Mouse (Mus musculus): ENCODE measurements around the gene Mmp11. TPM values are rescaled to one million over a fixed set of nuclear protein-coding genes. Genes with fewer than 3 reads are reported as not detected.
A peak's percentile ranks its signal among the peaks of the same experiment; 100 is the strongest.

Mmp11 gene
- 28.6 and 30.7 TPM in 2 replicates for polyA plus RNA-seq (2015; fragmentation: Nextera tagmentation; extraction: Ambion mirVana)

- 1% methylated on average over 51 of the region's 51 CpGs for WGBS
- H3K4me1 ChIP-seq, result peaks cover 59% of the 10 kb centered on the region
- H3K9ac ChIP-seq, result peak within 1 kb of the TSS; percentile 91
- peak within 1 kb of the TSS; percentile 90 for H3K27ac ChIP-seq (replicated peaks)
- no peaks in the 10 kb centered on the region for H3K9me3 ChIP-seq
- peak; percentile 84 for ATAC-seq (ENCODE audit: extremely low read depth, insufficient number of reproducible peaks, low FRiP score, low TSS enrichment)
- H3K4me2 ChIP-seq, result peak within 1 kb of the TSS; percentile 78
- peaks cover 39% of the 10 kb centered on the region for H3K27me3 ChIP-seq (replicated peaks)
- peak within 1 kb of the TSS; percentile 69 for H3K4me3 ChIP-seq
- H3K36me3 ChIP-seq, result peaks cover 4% of the 10 kb centered on the region; the same call in 1 of the 2 replicates
These were observed at the start of gene Mmp11 for GRCm38 (mm10) chr10:75935680-75936541. Gene Mmp11, minus strand, starts transcription at chr10:75936496.

- Histone ChIP-seq H3K4me3 (no peak overlapping the region), H3K4me1 (no peaks in the 10 kb centered on the region)
- 79% methylated on average over 3 of the region's 3 CpGs for WGBS
These were observed 43.1 kb upstream of the Mmp11 start for GRCm38 (mm10) chr10:75979432-75979831.

GRCm38 (mm10) chr10:75978835-75979157, 42.5 kb upstream of the Mmp11 start:
- no peak overlapping the region for H3K4me2 ChIP-seq
- H3K9me3 ChIP-seq, result no peaks in the 10 kb centered on the region
- H3K36me3 ChIP-seq, result no peaks in the 10 kb centered on the region
- H3K9ac ChIP-seq, result no peak overlapping the region
- 84% methylated on average over 5 of the region's 5 CpGs for WGBS
- ATAC-seq (ENCODE audit: extremely low read depth, insufficient number of reproducible peaks, low FRiP score, low TSS enrichment), result no peak
- H3K4me1 ChIP-seq, result no peaks in the 10 kb centered on the region
- H3K27ac ChIP-seq (replicated peaks), result no peak overlapping the region
- H3K27me3 ChIP-seq (replicated peaks), result no peaks in the 10 kb centered on the region
- H3K4me3 ChIP-seq, result no peak overlapping the region

More at GRCm38 (mm10) chr10:75979432-75979831, 43.1 kb upstream of the Mmp11 start:
- H3K36me3 ChIP-seq, result no peaks in the 10 kb centered on the region
- ATAC-seq (ENCODE audit: extremely low read depth, insufficient number of reproducible peaks, low FRiP score, low TSS enrichment), result no peak
- H3K4me2 ChIP-seq, result no peak overlapping the region
- no peaks in the 10 kb centered on the region for H3K9me3 ChIP-seq
- no peak overlapping the region for H3K27ac ChIP-seq (replicated peaks)
- H3K27me3 ChIP-seq (replicated peaks), result no peaks in the 10 kb centered on the region
- H3K9ac ChIP-seq, result no peak overlapping the region

- Histone ChIP-seq H3K9me3 (no peaks in the 10 kb centered on the region), H3K36me3 (no peaks in the 10 kb centered on the region), H3K27ac (replicated peaks) (no peak overlapping the region), H3K27me3 (replicated peaks) (no peaks in the 10 kb centered on the region), H3K9ac (no peak overlapping the region), H3K4me2 (no peak overlapping the region), H3K4me1 (no peaks in the 10 kb centered on the region), H3K4me3 (no peak overlapping the region)
- WGBS, result 37% methylated on average over 10 of the region's 10 CpGs
- no peak for ATAC-seq (ENCODE audit: extremely low read depth, insufficient number of reproducible peaks, low FRiP score, low TSS enrichment)
These were observed 42.0 kb upstream of the Mmp11 start for GRCm38 (mm10) chr10:75978119-75978834.

GRCm38 (mm10) chr10:75975216-75975615, 38.9 kb upstream of the Mmp11 start:
- Histone ChIP-seq H3K4me2 (no peak overlapping the region), H3K36me3 (no peaks in the 10 kb centered on the region), H3K9me3 (no peaks in the 10 kb centered on the region), H3K27me3 (replicated peaks) (no peaks in the 10 kb centered on the region), H3K9ac (no peak overlapping the region), H3K27ac (replicated peaks) (no peak overlapping the region), H3K4me1 (no peaks in the 10 kb centered on the region), H3K4me3 (no peak overlapping the region)
- ATAC-seq (ENCODE audit: extremely low read depth, insufficient number of reproducible peaks, low FRiP score, low TSS enrichment), result no peak
- WGBS, result 63% methylated on average over 5 of the region's 5 CpGs

GRCm38 (mm10) chr10:75973846-75974245, 37.5 kb upstream of the Mmp11 start:
- H3K27ac ChIP-seq (replicated peaks), result no peak overlapping the region
- ATAC-seq (ENCODE audit: extremely low read depth, insufficient number of reproducible peaks, low FRiP score, low TSS enrichment), result no peak
- H3K9me3 ChIP-seq, result no peaks in the 10 kb centered on the region
- no peaks in the 10 kb centered on the region for H3K4me1 ChIP-seq
- H3K4me2 ChIP-seq, result no peak overlapping the region
- H3K36me3 ChIP-seq, result no peaks in the 10 kb centered on the region
- no peak overlapping the region for H3K9ac ChIP-seq
- WGBS, result 84% methylated on average over 10 of the region's 10 CpGs
- no peaks in the 10 kb centered on the region for H3K27me3 ChIP-seq (replicated peaks)
- H3K4me3 ChIP-seq, result no peak overlapping the region

GRCm38 (mm10) chr10:75954381-75954811, 18.1 kb upstream of the Mmp11 start, which contains the start of gene Gm5134:
Gene Gm5134, plus strand, starts transcription at chr10:75954514.
- H3K27ac ChIP-seq (replicated peaks), result no peak within 1 kb of the TSS

GRCm38 (mm10) chr10:75951424-75952050, 15.2 kb upstream of the Mmp11 start:
- H3K4me2 ChIP-seq, result peak overlapping the region; percentile 95
- no peak overlapping the region for H3K27ac ChIP-seq (replicated peaks)
- no peaks in the 10 kb centered on the region for H3K9me3 ChIP-seq
- H3K4me1 ChIP-seq, result peaks cover 19% of the 10 kb centered on the region
- H3K27me3 ChIP-seq (replicated peaks), result peaks cover 56% of the 10 kb centered on the region
- no peaks in the 10 kb centered on the region for H3K36me3 ChIP-seq
- H3K4me3 ChIP-seq, result peak overlapping the region; percentile 58
- 4% methylated on average over 13 of the region's 13 CpGs for WGBS
- no peak for ATAC-seq (ENCODE audit: extremely low read depth, insufficient number of reproducible peaks, low FRiP score, low TSS enrichment)
- H3K9ac ChIP-seq, result peak overlapping the region; percentile 83

More at GRCm38 (mm10) chr10:75954381-75954811, 18.1 kb upstream of the Mmp11 start, which contains the start of gene Gm5134:
- H3K4me1 ChIP-seq, result peaks cover 19% of the 10 kb centered on the region
- H3K27me3 ChIP-seq (replicated peaks), result peaks cover 43% of the 10 kb centered on the region
- H3K9me3 ChIP-seq, result no peaks in the 10 kb centered on the region
- H3K9ac ChIP-seq, result peak within 1 kb of the TSS; percentile 42; the same call in 1 of the 2 replicates
- no peak for ATAC-seq (ENCODE audit: extremely low read depth, insufficient number of reproducible peaks, low FRiP score, low TSS enrichment)
- H3K4me2 ChIP-seq, result peak within 1 kb of the TSS; percentile 66
- peak within 1 kb of the TSS; percentile 40 for H3K4me3 ChIP-seq
- H3K36me3 ChIP-seq, result no peaks in the 10 kb centered on the region
- WGBS, result 17% methylated on average over 20 of the region's 20 CpGs

- under 1% methylated on average over 23 of the region's 23 CpGs for WGBS
- Histone ChIP-seq H3K27me3 (replicated peaks) (peaks cover 56% of the 10 kb centered on the region), H3K27ac (replicated peaks) (no peak overlapping the region), H3K9me3 (no peaks in the 10 kb centered on the region), H3K4me1 (peaks cover 19% of the 10 kb centered on the region), H3K36me3 (no peaks in the 10 kb centered on the region), H3K9ac (peak overlapping the region; percentile 83), H3K4me2 (peak overlapping the region; percentile 95), H3K4me3 (peak overlapping the region; percentile 58)
- ATAC-seq (ENCODE audit: extremely low read depth, insufficient number of reproducible peaks, low FRiP score, low TSS enrichment), result peak; percentile 39
These were observed 14.5 kb upstream of the Mmp11 start for GRCm38 (mm10) chr10:75950791-75951210.

- H3K4me3 ChIP-seq, result no peak overlapping the region
- ATAC-seq (ENCODE audit: extremely low read depth, insufficient number of reproducible peaks, low FRiP score, low TSS enrichment), result no peak
- peaks cover 51% of the 10 kb centered on the region for H3K27me3 ChIP-seq (replicated peaks)
- 81% methylated on average over 22 of the region's 22 CpGs for WGBS
- H3K4me2 ChIP-seq, result no peak overlapping the region
- H3K36me3 ChIP-seq, result no peaks in the 10 kb centered on the region
- no peak overlapping the region for H3K27ac ChIP-seq (replicated peaks)
- peaks cover 21% of the 10 kb centered on the region for H3K4me1 ChIP-seq
- H3K9ac ChIP-seq, result no peak overlapping the region
- H3K9me3 ChIP-seq, result no peaks in the 10 kb centered on the region
These were observed 13.1 kb upstream of the Mmp11 start for GRCm38 (mm10) chr10:75949053-75950045.

All from heart, embryonic 13.5 days (tissue).